Mouse (Mus musculus) duodenum, adult 2 months (tissue): ENCODE measurements around the gene Gm21773. TPM values are rescaled to one million over a fixed set of nuclear protein-coding genes. Genes with fewer than 3 reads are reported as not detected.

ENCODE experiments used
- polyA plus RNA-seq: library from polyadenylated mRNA; depleted of rRNA; stranded (reverse); fragments of >200 nt; gene quantifications from 2 replicates; pipeline ENCODE4 v1.2.3, GENCODE M21; 2012; ENCODE audit warnings: low replicate concordance; rRNA removed

Gene Gm21773
- not detected in 2 replicates for polyA plus RNA-seq

DNA sequence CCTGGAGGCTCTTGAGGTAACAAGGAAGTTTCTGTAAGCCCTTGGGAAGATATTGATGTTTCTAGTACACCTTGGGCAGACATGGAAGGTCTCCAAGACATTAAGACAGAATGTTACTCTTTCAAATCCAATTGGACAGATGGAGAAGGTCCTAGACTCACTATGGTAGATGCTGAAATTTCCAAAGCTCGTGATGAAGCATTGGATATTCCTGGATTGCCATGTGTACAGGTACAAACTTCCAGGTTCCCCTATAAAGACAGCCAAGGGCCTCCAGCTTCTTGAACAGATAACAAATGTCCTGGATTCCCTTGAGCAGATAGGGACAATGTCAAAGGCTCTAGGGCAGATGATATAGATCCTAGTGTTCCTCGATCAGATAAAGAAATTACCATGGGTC is at the start of gene Gm21773:
Gene Gm21773, minus strand, starts transcription at position 101 of the 400 bp plus-strand sequence.

